Mouse (Mus musculus): ENCODE measurements around the gene Sema3d. TPM values are rescaled to one million over a fixed set of nuclear protein-coding genes. Genes with fewer than 3 reads are reported as not detected.

Gene Sema3d
- polyA plus RNA-seq, 1 experiment from 2014 or later: 16.8 TPM

DNA sequence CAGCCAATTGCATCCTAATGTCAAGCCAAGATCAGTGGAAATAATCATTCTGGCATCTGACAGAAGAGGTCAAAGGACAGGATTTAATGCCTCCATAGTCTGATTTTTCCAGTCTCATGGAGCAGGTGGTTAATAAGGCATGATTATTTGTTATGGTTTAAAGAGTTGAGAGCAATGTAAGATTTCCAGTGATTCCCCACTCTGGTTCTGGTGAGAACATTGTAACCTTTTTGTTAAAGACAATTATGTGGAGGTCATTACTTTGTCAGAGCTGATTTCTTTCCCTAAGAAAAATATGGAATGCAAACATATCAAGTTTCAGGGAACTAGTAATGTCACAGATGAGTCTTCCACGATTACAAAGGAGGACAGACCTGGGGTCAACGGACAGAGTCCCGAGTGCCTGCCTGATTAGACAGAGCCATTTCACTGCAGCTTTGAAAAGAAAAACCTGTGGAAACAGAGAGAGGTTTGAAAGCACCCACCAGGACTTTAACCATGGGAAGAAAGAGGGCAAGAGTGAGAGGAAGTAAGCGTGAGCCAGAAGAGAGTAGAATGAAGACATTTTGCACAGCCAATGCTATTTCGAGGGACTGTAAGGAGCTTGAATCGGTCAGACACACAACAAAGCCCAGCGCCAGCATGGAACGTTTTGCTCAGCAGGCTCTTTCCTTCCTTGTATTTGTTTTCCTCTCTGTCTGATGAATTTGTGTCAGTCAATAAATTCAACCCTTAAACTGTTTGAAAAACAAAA, 251.2 kb downstream of the Sema3d start:
- Histone ChIP-seq H3K4me1 (ENCODE audit: control insufficient read depth in 2 of 2, insufficient read depth in 2 of 2, low read length in 2 of 2) (no peaks in the 10 kb centered on the region; a peak in 1 of 4 replicates), H3K4me3 (ENCODE audit: control insufficient read depth in 1 of 2, insufficient read depth in 1 of 2, low read depth in 1 of 2, low read length in 2 of 2) (no peak overlapping the region), H3K36me3 (ENCODE audit: control insufficient read depth, insufficient read depth, low read length) (no peaks in the 10 kb centered on the region), H3K27ac (replicated peaks in 1 of 2; ENCODE audit: control insufficient read depth in 1 of 2, insufficient read depth in 1 of 2, low read depth in 2 of 2, low read length in 2 of 2) (no peak overlapping the region), H3K27me3 (ENCODE audit: control insufficient read depth, insufficient read depth, low read length) (no peaks in the 10 kb centered on the region), H3K9me3 (ENCODE audit: control insufficient read depth, low read length) (no peaks in the 10 kb centered on the region), H3K4me2 (ENCODE audit: low read length) (no peak overlapping the region), H3K9ac (ENCODE audit: low read length) (no peak overlapping the region)
- 55% methylated on average over 8 of the region's 8 CpGs for whole genome bisulfite sequencing
- no peak for ATAC-seq (ENCODE audit: insufficient number of reproducible peaks, insufficient read depth, low FRiP score, low read depth)

DNA sequence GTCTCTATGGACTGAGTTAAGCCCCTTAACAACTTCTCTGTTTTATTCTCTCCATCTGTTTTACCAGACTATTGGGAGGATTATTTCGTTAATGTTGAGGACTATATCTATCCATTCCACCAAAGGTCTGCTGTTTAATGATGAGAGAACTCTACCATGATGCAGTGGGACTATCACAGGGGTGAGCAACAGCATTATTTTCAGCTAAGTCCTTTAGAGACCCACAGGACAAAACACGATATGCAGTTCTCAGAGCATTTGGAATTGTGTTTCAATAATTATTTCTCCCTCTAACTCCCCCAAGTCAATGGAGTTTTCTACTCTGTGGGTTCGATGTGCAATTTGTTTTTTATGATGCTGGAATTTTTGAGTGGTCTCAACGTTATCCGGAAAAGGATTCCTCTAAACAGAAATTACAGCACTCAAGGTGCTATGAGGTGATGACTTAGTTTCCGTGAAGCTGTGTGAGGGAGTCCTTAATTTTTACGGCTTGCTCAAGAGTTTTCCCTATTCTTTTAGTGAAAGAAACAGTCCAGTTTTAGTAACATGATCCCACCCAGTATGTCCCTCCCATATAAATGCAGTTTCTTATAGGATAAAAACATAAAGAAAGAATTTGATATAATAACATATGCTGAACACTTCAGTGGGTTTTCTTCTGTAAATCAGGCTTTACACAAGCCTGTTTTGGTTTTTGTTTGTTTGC, 254.7 kb downstream of the Sema3d start:
- Histone ChIP-seq H3K9me3 (ENCODE audit: control insufficient read depth, low read length) (no peaks in the 10 kb centered on the region), H3K4me3 (ENCODE audit: control insufficient read depth in 1 of 2, insufficient read depth in 1 of 2, low read depth in 1 of 2, low read length in 2 of 2) (no peak overlapping the region), H3K27ac (replicated peaks in 1 of 2; ENCODE audit: control insufficient read depth in 1 of 2, insufficient read depth in 1 of 2, low read depth in 2 of 2, low read length in 2 of 2) (no peak overlapping the region), H3K36me3 (ENCODE audit: control insufficient read depth, insufficient read depth, low read length) (no peaks in the 10 kb centered on the region), H3K4me1 (ENCODE audit: control insufficient read depth in 2 of 2, insufficient read depth in 2 of 2, low read length in 2 of 2) (no peaks in the 10 kb centered on the region), H3K9ac (ENCODE audit: low read length) (no peak overlapping the region), H3K4me2 (ENCODE audit: low read length) (no peak overlapping the region), H3K27me3 (ENCODE audit: control insufficient read depth, insufficient read depth, low read length) (no peaks in the 10 kb centered on the region)
- 85% methylated on average over 7 of the region's 7 CpGs for WGBS
- ATAC-seq (ENCODE audit: insufficient number of reproducible peaks, insufficient read depth, low FRiP score, low read depth): no peak
